In the genomic region with DNA sequence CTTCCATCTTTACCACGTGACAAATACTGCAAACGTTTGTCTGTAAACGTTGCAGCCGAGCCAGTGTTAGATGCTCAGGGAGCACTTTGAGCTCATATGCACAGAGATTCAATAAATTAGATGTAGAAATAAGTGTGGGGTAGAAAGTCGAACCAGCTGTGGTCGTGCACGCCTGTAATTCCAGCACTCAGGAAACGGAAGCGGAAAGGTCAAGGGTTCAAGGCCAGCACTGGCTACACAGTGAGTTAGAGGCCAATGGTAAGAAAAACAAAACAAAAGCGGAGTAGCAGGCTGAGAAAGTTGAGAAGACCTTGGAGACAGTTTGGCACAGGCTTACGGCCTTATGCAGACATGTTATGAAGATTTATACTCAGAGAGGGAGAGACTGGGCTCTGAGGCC, we compare ENCODE assay signal across 13 mouse cellular contexts.
DNase-seq lines count a peak whose midpoint lies in the region; ATAC-seq lines count a peak whose summit lies in the region.
"Had no signal": no experiment of that assay in that cellular context is flagged by ENCODE, and none has a peak within 500 bp of the region (broad histone marks: within the 10 kb centered on the region; RNA-seq: fewer than 3 reads in every experiment).

No protein-coding gene starts in this region.

- H3K27ac ChIP-seq in kidney, embryonic 14.5 days (ENCODE audit: low read depth, low read length) = no peak overlapping the region
- H3K27ac ChIP-seq: embryonic facial prominence, embryonic 13.5 days; liver, embryonic 13.5 days; neural tube, embryonic 13.5 days had no signal

- no peaks in the 10 kb centered on the region for H3K9me3 ChIP-seq in kidney, embryonic 14.5 days (ENCODE audit: control insufficient read depth, low read length)
- H3K9me3 ChIP-seq: embryonic facial prominence, embryonic 13.5 days; liver, embryonic 13.5 days; neural tube, embryonic 13.5 days had no signal

- H3K4me3 ChIP-seq in kidney, embryonic 14.5 days (ENCODE audit: low read length) = no peak overlapping the region
- H3K4me3 ChIP-seq: embryonic facial prominence, embryonic 13.5 days; liver, embryonic 13.5 days; neural tube, embryonic 13.5 days had no signal

- peak; percentile 95 for ATAC-seq in kidney, embryonic 14.5 days (ENCODE audit: low FRiP score, low TSS enrichment)
- ATAC-seq in erythroblast, adult 5-6 weeks (replicated peaks; ENCODE audit: low FRiP score, poor library complexity, severe bottlenecking) = no peak
- ATAC-seq in monocyte, adult 5-6 weeks (replicated peaks; ENCODE audit: insufficient number of reproducible peaks, low FRiP score, low TSS enrichment, poor library complexity, severe bottlenecking) = no peak
- ATAC-seq in inflammation-experienced regulatory T-cells, adult 6 months = no peak

- no peak overlapping the region for H3K4me2 ChIP-seq in kidney, embryonic 14.5 days (replicated peaks; ENCODE audit: low read depth, low read length)
- H3K4me2 ChIP-seq: embryonic facial prominence, embryonic 13.5 days; liver, embryonic 13.5 days; neural tube, embryonic 13.5 days had no signal

- no peaks in the 10 kb centered on the region for H3K36me3 ChIP-seq in kidney, embryonic 14.5 days (ENCODE audit: control insufficient read depth, insufficient read depth, low read length)
- H3K36me3 ChIP-seq: embryonic facial prominence, embryonic 13.5 days; liver, embryonic 13.5 days; neural tube, embryonic 13.5 days had no signal

- WGBS in kidney, embryonic 14.5 days = 13% methylated on average over 11 of the region's 11 CpGs

- H3K27me3 ChIP-seq in kidney, embryonic 14.5 days (ENCODE audit: control insufficient read depth, insufficient read depth, low read length) = no peaks in the 10 kb centered on the region
- H3K27me3 ChIP-seq: embryonic facial prominence, embryonic 13.5 days; liver, embryonic 13.5 days; neural tube, embryonic 13.5 days had no signal

- peaks cover 16% of the 10 kb centered on the region; the same call in 1 of the 2 replicates for H3K4me1 ChIP-seq in kidney, embryonic 14.5 days (ENCODE audit: control insufficient read depth, insufficient read depth, low read length)
- H3K4me1 ChIP-seq: neural tube, embryonic 13.5 days had no signal

- no peak overlapping the region for H3K9ac ChIP-seq in kidney, embryonic 14.5 days (ENCODE audit: low read depth, low read length)
- H3K9ac ChIP-seq: embryonic facial prominence, embryonic 13.5 days; liver, embryonic 13.5 days; neural tube, embryonic 13.5 days had no signal

- peak; percentile 5 for DNase-seq in heart, postnatal 4 days
- no peak for DNase-seq in heart, adult 8-10 months (ENCODE audit: low spot score)
- DNase-seq in adrenal gland, postnatal 36 days = peak; percentile 61 to 64
- peak; percentile 0 for DNase-seq in lung, postnatal 25 days (ENCODE audit: low spot score)
- DNase-seq: B cell, adult 2 months; liver, embryonic 13.5 days; thymus, adult 2 months had no signal
